ENCODE assay signal across 15 mouse cellular contexts in the genomic region with DNA sequence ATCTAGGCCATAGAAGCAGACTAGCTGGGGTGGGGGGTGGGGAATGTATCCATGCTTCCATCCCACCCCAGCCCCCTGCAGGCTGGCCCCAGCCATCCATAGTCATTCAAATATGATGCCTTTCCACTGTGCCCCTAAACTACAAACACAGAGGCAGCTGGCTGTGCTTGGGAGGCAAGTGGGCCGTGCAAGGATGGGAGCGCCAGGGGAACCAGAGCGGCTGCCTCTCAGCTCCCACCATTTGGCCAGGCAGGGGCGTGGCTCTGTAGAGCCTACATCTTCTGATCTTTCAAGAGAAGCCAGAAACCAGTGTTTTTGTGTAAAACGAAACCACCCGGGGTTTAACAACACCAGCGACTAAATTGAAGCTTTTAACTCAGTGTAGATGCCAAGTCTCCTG. TPM values are rescaled to one million over a fixed set of nuclear protein-coding genes. Genes with fewer than 3 reads are reported as not detected.
DNase-seq lines count a peak whose midpoint lies in the region; ATAC-seq and TF ChIP-seq lines count a peak whose summit lies in the region.
"Had no signal": no experiment of that assay in that cellular context is flagged by ENCODE, and none has a peak within 500 bp of the region (broad histone marks: within the 10 kb centered on the region; RNA-seq: fewer than 3 reads in every experiment).

No protein-coding gene starts in this region.

- WGBS in hindbrain, embryonic 10.5 days: 18% methylated on average over 7 of the region's 7 CpGs
- 12% methylated on average over 7 of the region's 7 CpGs for WGBS in hindbrain, embryonic 16.5 days
- 16% methylated on average over 7 of the region's 7 CpGs for WGBS in embryonic facial prominence, embryonic 14.5 days
- 47% methylated on average over 7 of the region's 7 CpGs for WGBS in cerebellum, adult 2 months

- H3K27ac ChIP-seq in hindbrain, embryonic 10.5 days: peak overlapping the region; percentile 69
- no peak overlapping the region for H3K27ac ChIP-seq in hindbrain, embryonic 16.5 days (ENCODE audit: low read depth, low read length)
- H3K27ac ChIP-seq in embryonic facial prominence, embryonic 14.5 days (replicated peaks; ENCODE audit: low read depth, low read length): peak overlapping the region; percentile 46
- no peak overlapping the region for H3K27ac ChIP-seq in cerebellum, adult 2 months (ENCODE audit: insufficient read depth, low read length)
- H3K27ac ChIP-seq: heart, embryonic 13.5 days; hindbrain, embryonic 14.5 days; left cerebral cortex, adult 2 months; macrophage had no signal

- peaks cover 80% of the 10 kb centered on the region for H3K4me1 ChIP-seq in hindbrain, embryonic 10.5 days (replicated peaks)
- peaks cover 10% of the 10 kb centered on the region for H3K4me1 ChIP-seq in hindbrain, embryonic 16.5 days (ENCODE audit: control insufficient read depth, insufficient read depth, low read depth, low read length)
- H3K4me1 ChIP-seq in embryonic facial prominence, embryonic 14.5 days (ENCODE audit: control insufficient read depth, insufficient read depth, low read length): peaks cover 17% of the 10 kb centered on the region
- peaks cover 4% of the 10 kb centered on the region; the same call in 1 of the 2 replicates for H3K4me1 ChIP-seq in cerebellum, adult 2 months (ENCODE audit: control insufficient read depth, insufficient read depth, low read length)

- no peak for TF ChIP-seq POLR2A in cerebellum, adult 2 months (IDR thresholded peaks at IDR 0.05; ENCODE audit: borderline replicate concordance, insufficient read depth, low read length)

- H3K9me3 ChIP-seq in hindbrain, embryonic 10.5 days: no peaks in the 10 kb centered on the region
- no peaks in the 10 kb centered on the region for H3K9me3 ChIP-seq in hindbrain, embryonic 16.5 days (ENCODE audit: control insufficient read depth, low read length)
- no peaks in the 10 kb centered on the region for H3K9me3 ChIP-seq in embryonic facial prominence, embryonic 14.5 days (ENCODE audit: control insufficient read depth, low read length)
- H3K9me3 ChIP-seq: heart, embryonic 13.5 days had no signal

- TF ChIP-seq CTCF in cerebellum, adult 2 months (IDR thresholded peaks at IDR 0.05; ENCODE audit: borderline replicate concordance, insufficient read depth, low read depth, low read length): no peak

- no peak for ATAC-seq in hindbrain, embryonic 16.5 days
- peak; percentile 48 for ATAC-seq in embryonic facial prominence, embryonic 14.5 days (ENCODE audit: low read depth)

- H3K27me3 ChIP-seq in hindbrain, embryonic 10.5 days (ENCODE audit: insufficient read depth, poor library complexity, severe bottlenecking): peaks cover 33% of the 10 kb centered on the region
- H3K27me3 ChIP-seq in hindbrain, embryonic 16.5 days (replicated peaks; ENCODE audit: control insufficient read depth, insufficient read depth, low read length): peaks cover 6% of the 10 kb centered on the region; the same call in 1 of the 2 replicates
- peaks cover 7% of the 10 kb centered on the region for H3K27me3 ChIP-seq in embryonic facial prominence, embryonic 14.5 days (replicated peaks; ENCODE audit: control insufficient read depth, insufficient read depth, low read length)
- H3K27me3 ChIP-seq in cerebellum, adult 2 months (ENCODE audit: control insufficient read depth, insufficient read depth, low read length): no peaks in the 10 kb centered on the region

- no peaks in the 10 kb centered on the region for H3K36me3 ChIP-seq in hindbrain, embryonic 10.5 days
- H3K36me3 ChIP-seq in hindbrain, embryonic 16.5 days (ENCODE audit: control insufficient read depth, insufficient read depth, low read length): no peaks in the 10 kb centered on the region
- no peaks in the 10 kb centered on the region for H3K36me3 ChIP-seq in embryonic facial prominence, embryonic 14.5 days (ENCODE audit: control insufficient read depth, insufficient read depth, low read length)
- H3K36me3 ChIP-seq: heart, embryonic 13.5 days had no signal

- H3K4me2 ChIP-seq in hindbrain, embryonic 16.5 days (ENCODE audit: low read length): no peak overlapping the region
- 0 out of 2 replicates have a peak overlapping the region, but pooled peaks have one; percentile 1 for H3K4me2 ChIP-seq in embryonic facial prominence, embryonic 14.5 days (ENCODE audit: low read depth, low read length)
- H3K4me2 ChIP-seq: heart, embryonic 13.5 days; hindbrain, embryonic 14.5 days had no signal

- no peak for DNase-seq in hindbrain, embryonic 10.5 days (ENCODE audit: low spot score)
- peak; percentile 9 to 27 for DNase-seq in thymus, postnatal 36 days
- DNase-seq in thymus, postnatal 10 days (ENCODE audit: low spot score in 2 of 2): no peak
- peak; percentile 94 for DNase-seq in embryonic facial prominence, embryonic 14.5 days (ENCODE audit: low spot score)
- DNase-seq in urinary bladder, postnatal 4 days (ENCODE audit: low spot score in 2 of 2): no peak
- DNase-seq in left cerebral cortex, adult 9 months (ENCODE audit: low spot score in 2 of 2): no peak
- DNase-seq in cerebellum, adult 2 months: no peak
- DNase-seq: cerebellum, adult 8-10 months; gastrocnemius, postnatal 14 days; kidney, postnatal 36 days had no signal

- H3K4me3 ChIP-seq in hindbrain, embryonic 10.5 days: no peak overlapping the region
- no peak overlapping the region for H3K4me3 ChIP-seq in hindbrain, embryonic 16.5 days (ENCODE audit: low read length)
- H3K4me3 ChIP-seq in embryonic facial prominence, embryonic 14.5 days (ENCODE audit: low read depth, low read length): no peak overlapping the region
- no peak overlapping the region for H3K4me3 ChIP-seq in cerebellum, adult 2 months (replicated peaks; ENCODE audit: insufficient read depth, low read depth, low read length)
- H3K4me3 ChIP-seq: heart, embryonic 13.5 days; left cerebral cortex, adult 2 months had no signal

- H3K9ac ChIP-seq in hindbrain, embryonic 16.5 days (ENCODE audit: low read depth, low read length): no peak overlapping the region
- H3K9ac ChIP-seq in embryonic facial prominence, embryonic 14.5 days (ENCODE audit: low read depth, low read length): no peak overlapping the region
- H3K9ac ChIP-seq: heart, embryonic 13.5 days; hindbrain, embryonic 14.5 days had no signal

RNA-seq across cellular contexts. Expression of gene Alpl, which starts 4.7 kb away (rescaled TPM):
- polyA plus RNA-seq in hindbrain, embryonic 10.5 days (2016; fragmentation: Nextera tagmentation; extraction: Ambion mirVana): 23.4 and 26.1 TPM in 2 replicates
- 16.9 and 18.0 TPM in 2 replicates for polyA plus RNA-seq in hindbrain, embryonic 16.5 days (2015; fragmentation: Nextera tagmentation; extraction: Ambion mirVana)
- polyA plus RNA-seq in embryonic facial prominence, embryonic 14.5 days (2014; fragmentation: Nextera tagmentation; extraction: Ambion mirVana): 112 and 149 TPM in 2 replicates
- 9.9 and 10.6 TPM in 2 replicates for polyA plus RNA-seq in cerebellum, adult 2 months (2012; rRNA removed)
- polyA plus RNA-seq: macrophage had no signal

Comparison
In these comparisons a context has a peak if more than half of its experiments do, and no peak if none do; other contexts are left out.
1. DNase-seq: peak in thymus, postnatal 36 days (2 of 2) and embryonic facial prominence, embryonic 14.5 days (single experiment); none in hindbrain, embryonic 10.5 days (single experiment), thymus, postnatal 10 days (0 of 2), urinary bladder, postnatal 4 days (0 of 2), left cerebral cortex, adult 9 months (0 of 2) and cerebellum, adult 2 months (0 of 2).
2. H3K27ac ChIP-seq: peak in hindbrain, embryonic 10.5 days (single experiment) and embryonic facial prominence, embryonic 14.5 days (single experiment); none in hindbrain, embryonic 16.5 days (single experiment) and cerebellum, adult 2 months (single experiment).